Mouse (Mus musculus) embryonic facial prominence, embryonic 12.5 days (tissue): ENCODE data around the gene Ampd3. TPM values are rescaled to one million over a fixed set of nuclear protein-coding genes. Genes with fewer than 3 reads are reported as not detected.
A peak's percentile ranks its signal among the peaks of the same experiment; 100 is the strongest.

Experiments used
- ATAC-seq: fragments of 200-750 bp; cut with Nextera tagmentation; 2 replicates; pipeline ENCODE4 v1.8.0; 2017; ENCODE audit not compliant: insufficient number of reproducible peaks, insufficient read depth, low FRiP score, low TSS enrichment
- H3K27ac ChIP-seq: fragments of 300-500 bp; sonication (generic); 2 replicates; pipeline ENCODE4 v1.5.1; 2016; ENCODE audit warnings: mild to moderate bottlenecking
- H3K27me3 ChIP-seq: fragments of 300-500 bp; sonication (generic); 2 replicates; pipeline ENCODE4 v1.6.1; 2016; ENCODE audit warnings: mild to moderate bottlenecking, moderate library complexity
- H3K36me3 ChIP-seq: fragments of 300-500 bp; sonication (generic); 2 replicates; pipeline ENCODE4 v1.6.1; 2016; ENCODE audit warnings: mild to moderate bottlenecking
- H3K4me1 ChIP-seq: fragments of 300-500 bp; sonication (generic); 2 replicates; pipeline ENCODE4 v1.6.1; 2016
- H3K4me2 ChIP-seq: fragments of 300-500 bp; sonication (generic); replicated peaks from 2 replicates; pipeline ENCODE4 v1.6.1; 2016; ENCODE audit warnings: mild to moderate bottlenecking, moderate library complexity
- H3K4me3 ChIP-seq: fragments of 300-500 bp; sonication (generic); 2 replicates; pipeline ENCODE4 v1.5.1; 2016; ENCODE audit warnings: mild to moderate bottlenecking
- H3K9ac ChIP-seq: fragments of 300-500 bp; sonication (generic); 2 replicates; pipeline ENCODE4 v1.6.1; 2016; ENCODE audit warnings: mild to moderate bottlenecking, moderate library complexity
- H3K9me3 ChIP-seq: fragments of 300-500 bp; sonication (generic); 2 replicates; pipeline ENCODE4 v1.6.1; 2016; ENCODE audit warnings: mild to moderate bottlenecking, moderate library complexity
- WGBS: fragments of 180-500 bp; shearing (Covaris S2); methylation state at CpG from one replicate; pipeline ENCODE4 v1.1.7; 2016; 5-methylcytosine and 5-hydroxymethylcytosine counted together
- polyA plus RNA-seq: library from polyadenylated mRNA; unstranded; fragments of >200 nt; fragmentation: Nextera tagmentation; extraction: Ambion mirVana; gene quantifications from 2 replicates; pipeline ENCODE4 v1.2.1, GENCODE M21; 2016

The Ampd3 gene
- polyA plus RNA-seq, 1 experiment from 2014 or later: 3.2 TPM

DNA sequence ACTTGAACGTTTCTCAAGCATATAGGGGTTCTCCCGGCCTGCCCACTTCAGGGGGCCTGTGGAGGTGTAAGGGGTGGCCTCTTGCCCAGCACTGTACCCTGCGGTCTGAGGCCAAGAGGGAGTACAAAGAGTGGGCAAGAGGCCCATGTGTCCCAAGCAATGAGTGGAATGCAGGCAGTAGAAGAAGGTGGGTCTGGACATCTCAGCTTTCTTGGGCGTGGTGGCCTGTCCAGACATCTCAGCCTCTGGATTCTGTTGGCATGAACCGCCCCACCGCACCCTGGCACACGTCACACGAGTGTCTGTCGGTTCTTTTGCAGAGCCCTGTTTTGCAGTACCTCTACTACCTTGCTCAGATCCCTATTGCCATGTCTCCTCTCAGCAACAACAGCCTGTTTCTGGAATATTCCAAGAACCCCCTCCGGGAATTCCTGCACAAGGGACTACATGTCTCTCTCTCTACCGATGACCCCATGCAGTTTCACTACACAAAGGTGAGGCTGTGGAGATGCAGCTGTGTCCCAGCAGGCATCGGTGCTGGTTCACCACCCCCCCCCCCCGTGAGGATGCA is 39.5 kb downstream of the Ampd3 start:
- no peak overlapping the region for H3K4me3 ChIP-seq
- no peak overlapping the region for H3K27ac ChIP-seq
- 0 out of 2 replicates have a peak, but pooled peaks cover 5% of the 10 kb centered on the region for H3K4me1 ChIP-seq
- no peak for ATAC-seq
- 92% methylated on average over 13 of the region's 13 CpGs for WGBS
- no peaks in the 10 kb centered on the region for H3K9me3 ChIP-seq
- no peaks in the 10 kb centered on the region for H3K27me3 ChIP-seq
- peaks cover 2% of the 10 kb centered on the region; the same call in 1 of the 2 replicates for H3K36me3 ChIP-seq
- H3K4me2 ChIP-seq: no peak overlapping the region
- no peak overlapping the region for H3K9ac ChIP-seq

DNA sequence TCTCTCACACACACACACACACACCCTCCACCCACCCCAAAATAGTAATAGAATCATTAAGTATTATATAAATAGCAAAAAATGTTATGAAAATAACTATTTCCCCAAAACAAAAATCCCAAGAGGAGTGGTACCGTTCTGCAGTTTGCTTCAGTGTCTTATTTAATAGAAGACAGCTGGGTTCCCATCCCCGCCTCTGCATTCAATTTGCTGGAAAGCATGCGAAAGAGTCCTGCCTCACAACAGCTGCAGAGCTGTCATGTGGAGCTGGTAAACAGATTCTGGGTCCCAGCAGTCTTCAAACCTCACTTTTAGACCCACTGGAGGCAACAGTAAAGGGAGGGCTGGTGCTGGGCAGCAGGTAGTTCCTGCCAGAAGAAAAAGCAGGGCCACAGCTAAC is 41.0 kb downstream of the Ampd3 start:
- peaks cover 5% of the 10 kb centered on the region; the same call in 1 of the 2 replicates for H3K36me3 ChIP-seq
- H3K4me1 ChIP-seq: 0 out of 2 replicates have a peak, but pooled peaks cover 5% of the 10 kb centered on the region
- peak overlapping the region; percentile 62 for H3K27ac ChIP-seq
- no peak overlapping the region for H3K9ac ChIP-seq
- H3K4me2 ChIP-seq: no peak overlapping the region
- H3K4me3 ChIP-seq: no peak overlapping the region
- 22% methylated on average over 3 of the region's 3 CpGs for WGBS
- no peaks in the 10 kb centered on the region for H3K9me3 ChIP-seq
- H3K27me3 ChIP-seq: no peaks in the 10 kb centered on the region
- no peak; the same call in 1 of the 2 replicates for ATAC-seq

DNA sequence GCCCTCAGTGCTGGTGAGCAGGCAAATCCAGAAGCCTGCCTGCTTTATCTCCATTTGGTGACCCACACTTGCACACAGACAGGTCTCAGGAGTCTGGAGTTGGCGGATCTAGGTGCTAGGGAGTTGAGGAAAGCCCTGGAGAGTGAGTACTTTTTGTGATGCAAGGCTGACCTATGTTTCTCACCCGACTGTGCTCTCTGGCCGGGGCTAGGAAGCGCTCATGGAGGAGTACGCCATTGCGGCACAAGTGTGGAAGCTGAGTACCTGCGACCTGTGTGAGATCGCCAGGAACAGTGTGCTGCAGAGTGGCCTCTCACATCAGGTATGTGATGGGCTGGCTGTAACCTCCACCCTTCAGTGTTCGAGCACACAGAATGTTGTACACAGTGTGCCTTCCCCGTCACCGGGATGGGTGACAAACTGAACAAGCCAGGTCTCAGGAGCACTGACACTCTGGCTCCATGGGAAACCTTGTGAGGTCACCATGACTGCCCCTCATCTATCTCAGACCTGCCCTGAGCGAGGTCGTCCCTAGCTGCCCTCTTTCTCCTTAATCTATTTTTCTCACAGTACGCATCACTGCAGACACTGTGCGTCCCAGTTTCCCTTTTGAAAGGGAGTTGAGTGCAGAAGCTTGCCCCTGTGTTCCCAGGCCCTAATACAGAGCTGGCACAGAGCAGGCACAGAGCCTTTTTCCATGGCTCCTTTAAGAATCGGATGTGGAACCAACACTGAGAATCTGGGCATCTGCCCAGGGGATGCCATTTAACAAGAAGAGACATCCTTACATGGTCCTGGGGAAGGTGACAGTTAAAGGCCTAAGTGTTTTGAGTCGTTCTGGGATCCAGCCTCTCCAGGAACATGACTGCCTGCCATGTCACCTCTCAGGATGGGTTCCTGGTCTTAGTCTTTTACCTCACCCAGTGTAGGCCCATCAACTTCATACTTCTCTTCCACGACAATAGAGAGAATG is 41.9 kb downstream of the Ampd3 start:
- no peak overlapping the region for H3K9ac ChIP-seq
- H3K9me3 ChIP-seq: no peaks in the 10 kb centered on the region
- H3K4me1 ChIP-seq: 0 out of 2 replicates have a peak, but pooled peaks cover 5% of the 10 kb centered on the region
- no peak overlapping the region for H3K4me3 ChIP-seq
- no peak for ATAC-seq
- H3K36me3 ChIP-seq: peaks cover 5% of the 10 kb centered on the region; the same call in 1 of the 2 replicates
- no peak overlapping the region for H3K4me2 ChIP-seq
- H3K27ac ChIP-seq: peak overlapping the region; percentile 62; the same call in 1 of the 2 replicates
- no peaks in the 10 kb centered on the region for H3K27me3 ChIP-seq
- WGBS: 84% methylated on average over 18 of the region's 18 CpGs

DNA sequence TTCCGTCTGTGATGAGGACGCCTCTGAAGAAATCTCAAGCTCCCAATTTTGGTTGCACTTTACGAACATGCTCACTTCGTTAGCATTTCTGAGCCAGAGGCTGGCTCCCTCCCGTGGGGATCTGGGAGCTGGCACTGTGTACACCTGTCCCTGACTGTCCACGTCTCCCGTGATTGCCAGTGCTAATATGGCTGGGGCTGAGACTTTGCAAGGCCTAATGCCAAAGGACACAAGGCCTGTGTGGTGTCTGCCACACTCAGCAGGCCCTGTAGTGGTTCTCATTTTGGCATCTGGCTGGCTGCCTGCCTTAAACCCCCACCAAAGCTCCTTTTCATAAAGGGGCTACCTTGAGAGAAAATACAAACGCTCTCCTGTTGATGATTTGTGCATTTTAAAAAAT is 43.0 kb downstream of the Ampd3 start:
- WGBS: 82% methylated on average over 8 of the region's 8 CpGs
- H3K27ac ChIP-seq: no peak overlapping the region
- no peak overlapping the region for H3K4me2 ChIP-seq
- H3K27me3 ChIP-seq: no peaks in the 10 kb centered on the region
- no peak overlapping the region for H3K9ac ChIP-seq
- peaks cover 5% of the 10 kb centered on the region; the same call in 1 of the 2 replicates for H3K36me3 ChIP-seq
- H3K4me1 ChIP-seq: 0 out of 2 replicates have a peak, but pooled peaks cover 5% of the 10 kb centered on the region
- ATAC-seq: no peak
- no peak overlapping the region for H3K4me3 ChIP-seq
- H3K9me3 ChIP-seq: no peaks in the 10 kb centered on the region

DNA sequence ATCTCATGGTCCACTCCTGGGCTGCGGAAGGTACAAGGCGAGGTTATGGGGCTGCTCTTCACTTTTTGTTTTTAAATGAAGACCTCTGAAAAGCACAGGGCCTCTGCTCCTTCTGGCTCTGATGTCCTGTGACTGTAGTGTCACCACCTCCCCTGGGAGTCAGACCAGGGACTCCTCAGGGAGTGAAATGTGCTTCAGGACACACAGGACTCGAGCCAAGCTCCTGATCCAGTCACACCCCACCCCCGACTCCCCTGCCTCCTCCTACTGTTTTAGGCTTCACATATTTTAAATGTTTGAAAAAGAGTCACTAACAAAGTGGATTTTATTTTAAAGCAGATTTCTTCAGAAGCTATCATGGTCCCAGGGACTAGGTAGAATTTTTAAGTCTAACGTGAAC is 43.5 kb downstream of the Ampd3 start:
- peaks cover 5% of the 10 kb centered on the region; the same call in 1 of the 2 replicates for H3K36me3 ChIP-seq
- WGBS: 79% methylated on average over 5 of the region's 5 CpGs
- 0 out of 2 replicates have a peak, but pooled peaks cover 5% of the 10 kb centered on the region for H3K4me1 ChIP-seq
- no peak for ATAC-seq
- H3K4me3 ChIP-seq: no peak overlapping the region
- no peaks in the 10 kb centered on the region for H3K27me3 ChIP-seq
- H3K9me3 ChIP-seq: no peaks in the 10 kb centered on the region
- H3K9ac ChIP-seq: no peak overlapping the region
- H3K4me2 ChIP-seq: no peak overlapping the region
- H3K27ac ChIP-seq: no peak overlapping the region

DNA sequence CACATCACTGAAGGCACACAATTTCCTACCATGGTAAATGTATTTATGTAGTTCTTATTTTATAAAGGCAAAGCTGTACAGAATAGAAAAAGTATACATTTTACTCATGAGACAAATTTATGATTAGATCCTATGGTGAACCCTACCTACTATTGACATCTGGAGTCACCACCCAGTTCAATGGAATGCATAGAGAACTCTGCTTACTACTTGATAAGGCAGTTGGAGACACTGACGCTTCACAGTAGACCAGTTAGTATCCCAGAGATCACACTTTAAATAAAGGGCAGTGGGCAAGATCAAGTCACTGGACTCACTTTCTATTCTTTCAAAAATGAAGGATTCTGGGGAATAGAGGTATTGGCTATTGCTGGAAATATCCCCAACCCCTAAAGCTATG is 46.0 kb downstream of the Ampd3 start:
- Histone ChIP-seq H3K27me3 (no peaks in the 10 kb centered on the region), H3K9me3 (no peaks in the 10 kb centered on the region), H3K4me3 (no peak overlapping the region), H3K9ac (no peak overlapping the region), H3K27ac (no peak overlapping the region), H3K36me3 (peaks cover 5% of the 10 kb centered on the region; the same call in 1 of the 2 replicates), H3K4me2 (no peak overlapping the region), H3K4me1 (0 out of 2 replicates have a peak, but pooled peaks cover 5% of the 10 kb centered on the region)
- 86% methylated on average over 1 of the region's 1 CpGs for WGBS
- no peak for ATAC-seq

DNA sequence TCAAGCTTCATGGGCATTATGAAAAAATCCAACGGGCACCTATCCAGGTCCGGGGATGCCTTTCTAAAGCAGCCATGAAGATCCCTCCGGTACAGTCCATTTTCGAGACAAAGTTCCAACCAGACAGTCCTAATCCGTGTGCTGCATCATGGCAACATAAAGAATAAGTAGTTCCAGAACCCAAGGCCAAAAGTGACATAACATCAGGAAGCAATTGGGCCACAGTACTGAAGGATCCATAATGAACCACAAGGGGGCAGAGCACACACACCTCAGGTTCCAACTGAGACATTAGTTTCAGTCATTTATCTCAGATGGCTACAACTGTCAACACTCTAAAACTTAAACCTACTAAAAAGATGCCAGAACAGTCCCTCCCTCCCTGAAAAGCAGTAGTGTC is 48.0 kb downstream of the Ampd3 start:
- WGBS: 41% methylated on average over 5 of the region's 5 CpGs
- Histone ChIP-seq H3K9ac (no peak overlapping the region), H3K4me2 (no peak overlapping the region), H3K4me3 (no peak overlapping the region), H3K4me1 (peaks cover 1% of the 10 kb centered on the region), H3K27me3 (no peaks in the 10 kb centered on the region), H3K27ac (no peak overlapping the region), H3K9me3 (no peaks in the 10 kb centered on the region), H3K36me3 (peaks cover 5% of the 10 kb centered on the region; the same call in 1 of the 2 replicates)
- no peak for ATAC-seq

DNA sequence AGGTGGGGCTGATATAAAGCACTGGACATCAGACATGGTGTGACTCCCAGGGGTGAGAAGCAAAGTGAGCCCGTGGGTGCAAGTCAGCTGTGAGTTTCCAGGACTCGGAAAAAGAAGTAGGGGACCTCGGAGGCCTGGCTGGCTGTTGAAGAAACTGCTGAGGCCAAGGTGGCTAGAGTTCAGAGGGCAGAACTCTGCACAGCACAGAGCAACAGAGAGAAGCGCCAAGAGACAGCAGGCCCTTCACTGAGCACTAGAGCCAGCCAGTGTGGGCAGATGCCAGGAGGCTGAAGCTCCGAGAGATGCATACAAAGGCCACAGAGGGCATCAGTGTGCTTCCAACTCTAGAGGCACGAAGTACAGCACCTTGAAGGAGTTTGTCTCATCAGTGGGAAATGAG is 50.2 kb downstream of the Ampd3 start:
- 86% methylated on average over 6 of the region's 6 CpGs for WGBS
- H3K4me3 ChIP-seq: no peak overlapping the region
- H3K9ac ChIP-seq: no peak overlapping the region
- ATAC-seq: no peak
- no peak overlapping the region for H3K27ac ChIP-seq
- no peaks in the 10 kb centered on the region for H3K36me3 ChIP-seq
- H3K4me1 ChIP-seq: peaks cover 7% of the 10 kb centered on the region
- H3K4me2 ChIP-seq: no peak overlapping the region
- H3K27me3 ChIP-seq: no peaks in the 10 kb centered on the region
- no peaks in the 10 kb centered on the region for H3K9me3 ChIP-seq

DNA sequence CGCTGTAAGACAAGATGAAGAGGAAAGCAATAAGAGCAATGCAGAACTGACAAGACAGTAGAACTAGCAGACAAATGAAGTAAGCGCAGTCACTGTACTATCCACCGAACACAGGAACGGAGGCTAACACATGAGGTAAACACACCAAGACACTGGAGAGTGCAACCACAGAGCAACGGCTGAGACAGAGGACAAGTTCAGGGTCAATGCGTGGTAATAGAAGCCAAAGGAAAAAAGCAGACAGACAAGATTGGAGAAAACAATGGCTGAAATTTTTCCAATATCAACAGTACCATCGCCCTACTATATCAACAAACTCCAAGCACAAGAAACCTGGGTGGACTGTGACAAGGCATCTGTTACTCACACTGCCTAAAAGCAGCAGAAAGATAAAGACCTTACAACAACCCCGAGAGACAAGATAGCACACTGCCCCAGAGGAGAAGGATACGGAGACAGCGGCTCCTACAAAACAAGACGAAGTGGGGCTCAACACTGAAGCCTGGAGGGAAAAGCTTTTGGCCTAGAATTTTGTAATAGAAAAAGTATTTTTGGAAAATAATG is 50.9 kb downstream of the Ampd3 start:
- ATAC-seq: no peak
- WGBS: 89% methylated on average over 11 of the region's 11 CpGs
- H3K9ac ChIP-seq: no peak overlapping the region
- no peak overlapping the region for H3K4me3 ChIP-seq
- no peaks in the 10 kb centered on the region for H3K36me3 ChIP-seq
- H3K27me3 ChIP-seq: no peaks in the 10 kb centered on the region
- H3K4me1 ChIP-seq: peaks cover 7% of the 10 kb centered on the region
- no peaks in the 10 kb centered on the region for H3K9me3 ChIP-seq
- no peak overlapping the region for H3K27ac ChIP-seq
- H3K4me2 ChIP-seq: no peak overlapping the region

DNA sequence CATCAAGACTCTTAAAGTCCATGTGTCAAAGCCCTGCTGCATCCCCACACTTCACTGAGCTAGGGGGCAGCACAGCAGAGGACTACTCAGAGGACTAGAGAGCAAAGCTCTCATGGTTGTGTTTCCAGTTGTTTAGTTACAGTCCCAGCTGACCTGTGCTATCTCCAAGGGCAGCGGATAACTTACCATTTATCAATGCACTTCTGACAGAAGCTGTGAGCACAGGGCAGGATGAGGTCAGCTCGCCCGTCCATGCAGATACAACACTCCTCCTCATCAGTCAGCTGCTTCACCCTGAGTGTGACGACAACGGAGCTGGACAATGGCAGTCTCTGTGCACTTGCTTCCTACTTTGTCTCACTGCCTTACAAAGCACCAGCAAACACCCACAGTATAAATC is 53.1 kb downstream of the Ampd3 start:
- ATAC-seq: peak; percentile 60; the same call in 1 of the 2 replicates
- Histone ChIP-seq H3K4me2 (no peak overlapping the region), H3K27ac (no peak overlapping the region)

DNA sequence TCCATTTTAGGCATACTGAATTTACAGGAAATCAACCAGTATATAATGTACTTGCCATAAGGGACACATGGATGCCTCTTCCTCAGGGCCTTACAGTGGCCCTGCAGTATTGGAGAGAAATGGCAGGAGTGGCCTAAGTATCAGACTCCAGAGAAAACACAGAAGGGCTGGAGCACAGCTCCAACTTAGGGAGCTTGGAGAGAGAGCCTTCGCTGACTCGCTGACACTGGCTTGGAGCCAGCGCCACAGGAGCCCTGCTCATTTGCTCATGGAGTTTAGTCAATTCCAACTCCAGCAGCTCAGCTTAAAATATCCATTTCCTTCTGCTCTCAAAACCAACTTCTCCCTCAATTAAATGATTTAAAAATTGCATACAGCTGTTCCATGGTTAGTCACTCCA is 53.6 kb downstream of the Ampd3 start:
- no peak overlapping the region for H3K9ac ChIP-seq
- H3K27ac ChIP-seq: peak overlapping the region; percentile 37; the same call in 1 of the 2 replicates
- no peaks in the 10 kb centered on the region for H3K9me3 ChIP-seq
- H3K36me3 ChIP-seq: no peaks in the 10 kb centered on the region
- peaks cover 7% of the 10 kb centered on the region for H3K4me1 ChIP-seq
- 0 out of 2 replicates have a peak, but pooled peaks have one; percentile 56 for ATAC-seq
- no peak overlapping the region for H3K4me3 ChIP-seq
- WGBS: 32% methylated on average over 3 of the region's 3 CpGs
- H3K4me2 ChIP-seq: no peak overlapping the region
- no peaks in the 10 kb centered on the region for H3K27me3 ChIP-seq

More for the DNA sequence above, 53.1 kb downstream of the Ampd3 start:
- H3K4me1 ChIP-seq: peaks cover 7% of the 10 kb centered on the region
- WGBS: 57% methylated on average over 5 of the region's 5 CpGs
- no peaks in the 10 kb centered on the region for H3K36me3 ChIP-seq
- H3K4me3 ChIP-seq: no peak overlapping the region
- no peaks in the 10 kb centered on the region for H3K9me3 ChIP-seq
- no peak overlapping the region for H3K9ac ChIP-seq
- H3K27me3 ChIP-seq: no peaks in the 10 kb centered on the region
